Mouse (Mus musculus): Measurements from ENCODE around the gene Lrmp. TPM values are rescaled to one million over a fixed set of nuclear protein-coding genes. Genes with fewer than 3 reads are reported as not detected.
A peak's percentile ranks its signal among the peaks of the same experiment; 100 is the strongest.
"Not testable (repeated sequence)": the region's sequence is repeated elsewhere in the genome, so short reads cannot be mapped to it uniquely, and the experiment has no call there.

Gene Lrmp
- polyA plus RNA-seq, 1 experiment from 2014 or later, result 0.04 TPM

- ATAC-seq (no peak), DNase-seq (ENCODE audit: low read depth, low spot score) (no peak)
- TF ChIP-seq CTCF (IDR thresholded peaks at IDR 0.05), result no peak
- H3K27me3 ChIP-seq, result no peaks in the 10 kb centered on the region
- POLR2A ChIA-PET, result interaction anchor here (0.6 kb wide), 1 partner anchor 1460 kb away, joined by 3 read pairs; no protein-coding TSS in a partner anchor
- CTCF ChIA-PET, result no interaction called here
- in situ Hi-C loops (cut with MboI; ENCODE audit: low pct_unique_long_range_greater_than_20kb), result no loop called here
Observed at GRCm38 (mm10) chr6:145081721-145082120, 33.7 kb upstream of the Lrmp start.

GRCm38 (mm10) chr6:145084343-145085117 lies 30.9 kb upstream of the Lrmp start:
- ATAC-seq, result no peak
- no peak for DNase-seq (ENCODE audit: low read depth, low spot score)
- CTCF ChIA-PET, result no interaction called here
- no peaks in the 10 kb centered on the region for H3K27me3 ChIP-seq
- POLR2A ChIA-PET, result no interaction called here
- TF ChIP-seq CTCF (IDR thresholded peaks at IDR 0.05), result no peak
- in situ Hi-C loops (cut with MboI; ENCODE audit: low pct_unique_long_range_greater_than_20kb), result loop anchor here (5.0 kb wide), 1 partner anchor 258 kb away; no protein-coding TSS in a partner anchor

- ChIA-PET CTCF (interaction anchor here (0.8 to 2.4 kb wide), 9 partner anchors 10 to 154 kb away, joined by 3 to 9 read pairs (median 4); no protein-coding TSS in a partner anchor), POLR2A (no interaction called here)
- peak; percentile 27 for TF ChIP-seq CTCF (IDR thresholded peaks at IDR 0.05)
- H3K27me3 ChIP-seq, result no peaks in the 10 kb centered on the region
- no peak for ATAC-seq
- DNase-seq (ENCODE audit: low read depth, low spot score), result no peak
- in situ Hi-C loops (cut with MboI; ENCODE audit: low pct_unique_long_range_greater_than_20kb), result loop anchor here (5.0 kb wide), 1 partner anchor 254 kb away; no protein-coding TSS in a partner anchor
Observed at GRCm38 (mm10) chr6:145088451-145089113, 26.9 kb upstream of the Lrmp start.

GRCm38 (mm10) chr6:145089373-145089772 lies 26.1 kb upstream of the Lrmp start:
- POLR2A ChIA-PET, result no interaction called here

GRCm38 (mm10) chr6:145090201-145090863 lies 25.1 kb upstream of the Lrmp start:
- no peak for ATAC-seq
- in situ Hi-C loops (cut with MboI; ENCODE audit: low pct_unique_long_range_greater_than_20kb), result no loop called here
- CTCF ChIA-PET, result interaction anchor here (1.3 kb wide), 1 partner anchor 65 kb away, joined by 3 read pairs; no protein-coding TSS in a partner anchor
- DNase-seq (ENCODE audit: low read depth, low spot score), result no peak
- POLR2A ChIA-PET, result interaction anchor here (0.5 kb wide), 1 partner anchor 119 kb away, joined by 3 read pairs; no protein-coding TSS in a partner anchor
- no peaks in the 10 kb centered on the region for H3K27me3 ChIP-seq
- TF ChIP-seq CTCF (IDR thresholded peaks at IDR 0.05), result no peak

More at GRCm38 (mm10) chr6:145089373-145089772, 26.1 kb upstream of the Lrmp start:
- no peak for ATAC-seq
- no peak for DNase-seq (ENCODE audit: low read depth, low spot score)
- CTCF ChIA-PET, result interaction anchor here (0.8 to 2.4 kb wide), 7 partner anchors 11 to 153 kb away, joined by 3 to 9 read pairs (median 5); no protein-coding TSS in a partner anchor
- in situ Hi-C loops (cut with MboI; ENCODE audit: low pct_unique_long_range_greater_than_20kb), result loop anchor here (5.0 kb wide), 1 partner anchor 253 kb away; no protein-coding TSS in a partner anchor
- TF ChIP-seq CTCF (IDR thresholded peaks at IDR 0.05), result no peak
- no peaks in the 10 kb centered on the region for H3K27me3 ChIP-seq

- TF ChIP-seq CTCF (IDR thresholded peaks at IDR 0.05), result no peak
- ATAC-seq, result no peak
- no peaks in the 10 kb centered on the region for H3K27me3 ChIP-seq
- ChIA-PET POLR2A (interaction anchor here (0.9 kb wide), 1 partner anchor 11 kb away, joined by 3 read pairs; no protein-coding TSS in a partner anchor), CTCF (no interaction called here)
- in situ Hi-C loops (cut with MboI; ENCODE audit: low pct_unique_long_range_greater_than_20kb), result no loop called here
- DNase-seq (ENCODE audit: low read depth, low spot score), result no peak
Observed at GRCm38 (mm10) chr6:145090928-145091327, 24.5 kb upstream of the Lrmp start.

GRCm38 (mm10) chr6:145091998-145092397 lies 23.5 kb upstream of the Lrmp start:
- TF ChIP-seq CTCF (IDR thresholded peaks at IDR 0.05), result no peak
- ChIA-PET POLR2A (interaction anchor here (0.9 kb wide), 1 partner anchor 10 kb away, joined by 3 read pairs; no protein-coding TSS in a partner anchor), CTCF (no interaction called here)
- ATAC-seq (no peak), DNase-seq (ENCODE audit: low read depth, low spot score) (no peak)
- H3K27me3 ChIP-seq, result no peaks in the 10 kb centered on the region
- in situ Hi-C loops (cut with MboI; ENCODE audit: low pct_unique_long_range_greater_than_20kb), result no loop called here

GRCm38 (mm10) chr6:145093038-145093622 lies 22.3 kb upstream of the Lrmp start:
- H3K27me3 ChIP-seq; in situ Hi-C loops (cut with MboI; ENCODE audit: low pct_unique_long_range_greater_than_20kb); POLR2A ChIA-PET; ATAC-seq; DNase-seq (ENCODE audit: low read depth, low spot score): not testable (repeated sequence)
- CTCF ChIA-PET, result interaction anchor here (0.9 kb wide), 1 partner anchor 25 kb away, joined by 3 read pairs; no protein-coding TSS in a partner anchor

- ATAC-seq (no peak), DNase-seq (ENCODE audit: low read depth, low spot score) (no peak)
- ChIA-PET CTCF (no interaction called here), POLR2A (no interaction called here)
- no peaks in the 10 kb centered on the region for H3K27me3 ChIP-seq
- in situ Hi-C loops (cut with MboI; ENCODE audit: low pct_unique_long_range_greater_than_20kb), result no loop called here
- no peak for TF ChIP-seq CTCF (IDR thresholded peaks at IDR 0.05)
Observed at GRCm38 (mm10) chr6:145094431-145094830, 21.0 kb upstream of the Lrmp start.

GRCm38 (mm10) chr6:145100923-145101322 lies 14.5 kb upstream of the Lrmp start:
- POLR2A ChIA-PET, result interaction anchor here (0.6 kb wide), 3 partner anchors 39 to 218 kb away, joined by 5 to 6 read pairs (median 5); no protein-coding TSS in a partner anchor
- no peak for ATAC-seq
- CTCF ChIA-PET, result no interaction called here
- in situ Hi-C loops (cut with MboI; ENCODE audit: low pct_unique_long_range_greater_than_20kb), result no loop called here
- no peak for DNase-seq (ENCODE audit: low read depth, low spot score)
- no peaks in the 10 kb centered on the region for H3K27me3 ChIP-seq
- TF ChIP-seq CTCF (IDR thresholded peaks at IDR 0.05), result no peak
